Mouse (Mus musculus): ENCODE measurements around the gene Blvrb. TPM values are rescaled to one million over a fixed set of nuclear protein-coding genes. Genes with fewer than 3 reads are reported as not detected.

The Blvrb gene
- polyA plus RNA-seq, 1 experiment from 2014 or later, result 16.8 TPM

- peak; percentile 94 for ATAC-seq
- peak overlapping the region; percentile 70 for H3K9ac ChIP-seq
- H3K9me3 ChIP-seq (replicated peaks), result no peaks in the 10 kb centered on the region
- 0% methylated on average over 23 of the region's 23 CpGs for WGBS
- H3K4me3 ChIP-seq, result peak overlapping the region; percentile 74
- H3K4me2 ChIP-seq, result peak overlapping the region; percentile 71
- H3K27ac ChIP-seq, result peak overlapping the region; percentile 75
- H3K4me1 ChIP-seq, result 0 out of 2 replicates have a peak, but pooled peaks cover 14% of the 10 kb centered on the region
- peaks cover 17% of the 10 kb centered on the region for H3K36me3 ChIP-seq (ENCODE audit: poor library complexity, severe bottlenecking)
- no peaks in the 10 kb centered on the region for H3K27me3 ChIP-seq
Measured at GRCm38 (mm10) chr7:27474490-27474954, 26.7 kb downstream of the Blvrb start.

DNA sequence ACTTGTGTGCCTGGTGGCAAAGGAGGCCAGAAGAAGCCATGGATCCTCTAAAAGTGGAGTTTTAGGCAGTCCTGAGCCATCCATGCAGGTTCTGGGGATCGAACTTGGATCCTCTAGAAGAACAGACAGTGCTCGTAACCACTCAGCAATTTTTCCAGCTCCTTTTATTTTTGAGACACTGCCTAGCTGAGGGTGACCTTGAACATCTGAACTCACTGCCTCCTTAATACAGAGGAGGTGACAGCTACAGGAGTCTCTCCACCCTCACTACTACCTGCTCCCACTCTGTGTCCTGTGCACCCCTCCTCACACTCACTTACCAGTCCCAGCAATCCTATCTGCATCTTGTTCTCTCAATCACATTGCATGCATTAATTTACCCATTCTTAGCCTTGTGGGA, 27.8 kb downstream of the Blvrb start:
- Histone ChIP-seq H3K4me3 (no peak overlapping the region), H3K27me3 (no peaks in the 10 kb centered on the region), H3K9ac (no peak overlapping the region), H3K4me1 (0 out of 2 replicates have a peak, but pooled peaks cover 14% of the 10 kb centered on the region), H3K9me3 (replicated peaks) (no peaks in the 10 kb centered on the region), H3K4me2 (peak overlapping the region; percentile 71), H3K27ac (no peak overlapping the region), H3K36me3 (ENCODE audit: poor library complexity, severe bottlenecking) (peaks cover 17% of the 10 kb centered on the region)
- 97% methylated on average over 2 of the region's 2 CpGs for WGBS
- ATAC-seq, result no peak

GRCm38 (mm10) chr7:27476098-27476635, 28.4 kb downstream of the Blvrb start:
- peaks cover 14% of the 10 kb centered on the region; the same call in 1 of the 2 replicates for H3K4me1 ChIP-seq
- H3K9me3 ChIP-seq (replicated peaks), result no peaks in the 10 kb centered on the region
- ATAC-seq, result no peak
- no peaks in the 10 kb centered on the region for H3K27me3 ChIP-seq
- no peak overlapping the region for H3K4me3 ChIP-seq
- H3K4me2 ChIP-seq, result no peak overlapping the region
- H3K9ac ChIP-seq, result 0 out of 2 replicates have a peak overlapping the region, but pooled peaks have one; percentile 16
- H3K27ac ChIP-seq, result no peak overlapping the region
- peaks cover 17% of the 10 kb centered on the region for H3K36me3 ChIP-seq (ENCODE audit: poor library complexity, severe bottlenecking)
- 97% methylated on average over 14 of the region's 14 CpGs for WGBS

DNA sequence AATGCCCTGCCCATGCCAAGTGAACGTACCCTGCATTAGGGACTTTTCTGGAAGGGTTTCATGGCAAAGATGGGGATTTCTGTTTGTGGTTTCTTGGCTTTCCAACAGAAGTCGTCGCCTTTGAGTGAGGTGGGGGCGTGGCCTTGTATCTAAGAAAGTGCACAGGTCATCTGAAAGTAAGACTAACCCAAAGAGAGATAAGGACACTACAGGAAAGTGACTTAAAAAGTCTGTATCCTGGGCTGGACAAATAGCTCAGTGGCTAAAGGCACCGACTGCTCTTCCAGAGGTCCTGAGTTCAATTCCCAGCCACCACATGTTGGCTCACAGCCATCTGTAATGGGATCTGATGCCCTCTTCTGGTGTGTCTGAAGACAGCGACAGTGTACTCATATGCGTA, 30.8 kb downstream of the Blvrb start:
- Histone ChIP-seq H3K9ac (no peak overlapping the region), H3K4me1 (peaks cover 18% of the 10 kb centered on the region), H3K4me2 (no peak overlapping the region), H3K36me3 (ENCODE audit: poor library complexity, severe bottlenecking) (peaks cover 17% of the 10 kb centered on the region), H3K27ac (no peak overlapping the region), H3K27me3 (no peaks in the 10 kb centered on the region), H3K4me3 (no peak overlapping the region), H3K9me3 (replicated peaks) (no peaks in the 10 kb centered on the region)
- no peak for ATAC-seq
- 86% methylated on average over 7 of the region's 7 CpGs for WGBS

- Histone ChIP-seq H3K4me2 (no peak overlapping the region), H3K27me3 (no peaks in the 10 kb centered on the region), H3K9me3 (replicated peaks) (no peaks in the 10 kb centered on the region), H3K4me3 (no peak overlapping the region), H3K9ac (no peak overlapping the region), H3K27ac (no peak overlapping the region), H3K4me1 (peaks cover 18% of the 10 kb centered on the region), H3K36me3 (ENCODE audit: poor library complexity, severe bottlenecking) (peaks cover 17% of the 10 kb centered on the region)
- 82% methylated on average over 1 of the region's 1 CpGs for WGBS
- ATAC-seq, result no peak
Measured at GRCm38 (mm10) chr7:27479750-27480149, 32.0 kb downstream of the Blvrb start.

- Histone ChIP-seq H3K9ac (no peak overlapping the region), H3K36me3 (ENCODE audit: poor library complexity, severe bottlenecking) (peaks cover 17% of the 10 kb centered on the region), H3K4me2 (no peak overlapping the region), H3K4me3 (no peak overlapping the region), H3K9me3 (replicated peaks) (no peaks in the 10 kb centered on the region), H3K4me1 (peaks cover 10% of the 10 kb centered on the region), H3K27me3 (no peaks in the 10 kb centered on the region), H3K27ac (no peak overlapping the region)
- ATAC-seq, result no peak
- 62% methylated on average over 3 of the region's 3 CpGs for WGBS
Measured at GRCm38 (mm10) chr7:27480506-27480905, 32.7 kb downstream of the Blvrb start.

- H3K4me2 ChIP-seq, result peak overlapping the region; percentile 67
- peak overlapping the region; percentile 31; the same call in 1 of the 2 replicates for H3K27ac ChIP-seq
- H3K9me3 ChIP-seq (replicated peaks), result no peaks in the 10 kb centered on the region
- H3K4me3 ChIP-seq, result peak overlapping the region; percentile 36
- H3K4me1 ChIP-seq, result peaks cover 10% of the 10 kb centered on the region
- 13% methylated on average over 8 of the region's 11 CpGs for WGBS
- peak overlapping the region; percentile 59 for H3K9ac ChIP-seq
- peaks cover 16% of the 10 kb centered on the region for H3K36me3 ChIP-seq (ENCODE audit: poor library complexity, severe bottlenecking)
- H3K27me3 ChIP-seq, result no peaks in the 10 kb centered on the region
- no peak for ATAC-seq
Measured at GRCm38 (mm10) chr7:27480927-27481626, 33.3 kb downstream of the Blvrb start.

DNA sequence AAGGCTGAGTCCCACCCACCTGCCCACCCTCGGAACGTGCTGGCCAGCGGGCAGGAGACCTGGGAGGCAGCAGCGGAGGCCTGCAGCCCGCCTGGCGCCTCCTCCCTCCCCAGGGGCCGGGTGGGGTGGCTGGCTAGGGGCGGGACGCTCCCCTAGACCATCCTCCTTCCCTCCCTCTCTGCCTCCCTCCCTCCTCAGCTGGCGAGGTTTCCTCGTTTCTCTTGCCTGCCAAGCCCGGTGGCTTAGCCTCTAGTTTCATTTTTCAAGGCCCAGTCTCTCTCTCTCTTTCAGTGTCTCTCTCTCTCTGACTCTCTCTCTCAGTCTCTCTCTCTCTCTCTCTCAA, 33.8 kb downstream of the Blvrb start:
- Histone ChIP-seq H3K4me1 (peaks cover 12% of the 10 kb centered on the region), H3K9me3 (replicated peaks) (no peaks in the 10 kb centered on the region), H3K4me3 (peak overlapping the region; percentile 36), H3K9ac (peak overlapping the region; percentile 59), H3K27ac (peak overlapping the region; percentile 31; the same call in 1 of the 2 replicates), H3K4me2 (peak overlapping the region; percentile 67), H3K27me3 (no peaks in the 10 kb centered on the region), H3K36me3 (ENCODE audit: poor library complexity, severe bottlenecking) (peaks cover 11% of the 10 kb centered on the region; the same call in 1 of the 2 replicates)
- ATAC-seq, result peak; percentile 83
- WGBS, result 0% methylated on average over 9 of the region's 12 CpGs

DNA sequence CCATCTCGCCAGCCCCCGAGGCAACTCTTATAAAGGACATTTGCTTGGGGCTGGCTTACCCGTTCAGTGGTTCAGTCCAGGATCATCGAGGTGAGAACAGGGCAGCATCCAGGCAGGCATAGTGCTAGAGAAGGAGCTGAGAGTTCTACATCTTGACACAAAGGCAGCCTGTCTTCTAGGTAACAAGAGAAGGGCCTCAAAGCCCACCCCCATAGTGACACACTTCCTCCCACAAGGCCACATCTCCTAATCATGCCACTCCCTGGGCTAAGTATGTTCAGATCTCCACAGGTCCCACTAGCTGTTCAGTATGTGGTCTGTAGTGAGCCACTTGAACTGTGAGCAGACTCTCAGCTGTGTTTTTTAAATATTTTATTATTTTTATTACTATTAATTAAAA, 36.1 kb downstream of the Blvrb start:
- H3K36me3 ChIP-seq (ENCODE audit: poor library complexity, severe bottlenecking), result no peaks in the 10 kb centered on the region
- H3K27me3 ChIP-seq, result no peaks in the 10 kb centered on the region
- no peak overlapping the region for H3K9ac ChIP-seq
- H3K4me2 ChIP-seq, result no peak overlapping the region
- H3K4me1 ChIP-seq, result peaks cover 22% of the 10 kb centered on the region
- no peak for ATAC-seq
- no peaks in the 10 kb centered on the region for H3K9me3 ChIP-seq (replicated peaks)
- 86% methylated on average over 4 of the region's 4 CpGs for WGBS
- H3K4me3 ChIP-seq, result no peak overlapping the region
- no peak overlapping the region for H3K27ac ChIP-seq

- Histone ChIP-seq H3K9ac (peak overlapping the region; percentile 9; the same call in 1 of the 2 replicates), H3K4me1 (peaks cover 26% of the 10 kb centered on the region), H3K9me3 (replicated peaks) (no peaks in the 10 kb centered on the region), H3K36me3 (ENCODE audit: poor library complexity, severe bottlenecking) (no peaks in the 10 kb centered on the region), H3K4me3 (peak overlapping the region; percentile 76), H3K27me3 (peaks cover 9% of the 10 kb centered on the region; the same call in 1 of the 2 replicates), H3K27ac (no peak overlapping the region), H3K4me2 (peak overlapping the region; percentile 66)
- ATAC-seq, result peak; percentile 2; the same call in 1 of the 2 replicates
- 6% methylated on average over 13 of the region's 13 CpGs for WGBS
Measured at GRCm38 (mm10) chr7:27486102-27486769, 38.5 kb downstream of the Blvrb start.

DNA sequence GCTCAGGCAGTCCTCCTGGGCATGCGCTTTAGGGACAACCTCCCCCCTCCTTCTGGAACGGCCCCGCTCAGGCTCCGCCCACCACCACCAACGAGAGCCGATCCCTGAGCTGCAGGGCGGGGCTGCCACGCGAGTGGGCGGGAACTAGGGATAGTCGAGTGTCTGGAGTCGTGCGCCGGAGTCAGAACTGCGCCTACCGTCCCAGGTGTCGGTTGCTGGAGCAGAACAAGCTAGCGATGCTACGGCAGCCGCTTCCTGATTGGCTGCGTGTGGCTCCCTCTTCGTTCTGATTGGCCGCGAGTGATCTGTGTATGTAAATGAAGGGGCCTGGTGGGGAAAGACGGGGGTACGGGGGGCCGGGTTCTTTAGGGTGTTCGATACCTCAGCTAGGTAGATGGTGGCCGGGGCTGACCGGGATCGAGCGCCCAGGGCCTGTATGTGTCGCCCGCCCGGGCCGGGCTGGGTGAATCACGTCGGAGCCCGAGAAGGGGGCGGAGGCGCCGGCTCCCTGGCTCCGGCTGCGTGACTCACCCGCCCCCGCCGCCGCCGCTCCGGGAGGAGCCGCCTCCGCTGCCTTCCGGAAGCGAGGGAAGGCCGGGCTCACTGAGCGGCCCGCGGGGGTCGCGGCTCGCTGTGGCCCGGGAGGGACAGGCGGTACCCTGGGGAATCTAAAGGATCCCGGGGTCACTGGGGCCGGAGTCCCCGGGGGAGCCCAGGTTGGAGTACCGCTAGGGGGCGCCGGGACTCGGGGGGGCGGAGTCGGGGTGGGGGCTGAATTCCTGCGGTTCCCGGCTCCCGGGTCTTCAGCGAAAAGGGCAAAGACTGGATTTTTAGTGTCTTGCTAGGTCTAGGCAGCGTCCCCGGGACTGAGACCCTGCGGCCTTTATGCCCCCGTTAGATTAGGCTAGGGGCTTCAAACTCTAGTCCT, 39.3 kb downstream of the Blvrb start, which contains the start of gene Sertad1:
Sertad1 (plus strand) TSS at position 141 of the 928 bp plus-strand sequence.
- Histone ChIP-seq H3K27me3 (peaks cover 9% of the 10 kb centered on the region; the same call in 1 of the 2 replicates), H3K9me3 (replicated peaks) (no peaks in the 10 kb centered on the region), H3K4me3 (peak within 1 kb of the TSS; percentile 76), H3K9ac (peak within 1 kb of the TSS; percentile 72), H3K4me1 (peaks cover 18% of the 10 kb centered on the region; the same call in 1 of the 2 replicates), H3K4me2 (peak within 1 kb of the TSS; percentile 66), H3K36me3 (ENCODE audit: poor library complexity, severe bottlenecking) (no peaks in the 10 kb centered on the region), H3K27ac (peak within 1 kb of the TSS; percentile 85)
- WGBS, result under 1% methylated on average over 70 of the region's 80 CpGs
- ATAC-seq, result peak; percentile 99

Data from forebrain, embryonic 13.5 days (tissue).